Mouse (Mus musculus) olfactory bulb, adult 2 months (tissue): ENCODE data around the gene Alkbh3.

Experiments
- CTCF ChIP-seq: fragments of 200-500 bp; IDR thresholded peaks from 2 replicates; pipeline ENCODE4 v1.5.1; 2012; ENCODE audit warnings: low read depth, mild to moderate bottlenecking, low read length, moderate library complexity; ENCODE audit not compliant: insufficient read depth
- POLR2A ChIP-seq: fragments of 200-500 bp; IDR thresholded peaks from 2 replicates; pipeline ENCODE4 v1.6.1; 2012; ENCODE audit warnings: mild to moderate bottlenecking, low read depth, low read length, moderate library complexity; ENCODE audit not compliant: insufficient read depth

- TF ChIP-seq CTCF (no peak), POLR2A (no peak)
These were observed 52.8 kb downstream of the Alkbh3 start for GRCm38 (mm10) chr2:93957785-93958175.
